Mouse (Mus musculus) megakaryocyte-erythroid progenitor cell, adult 5-6 weeks (primary cell): ENCODE results near the gene Ppp2r5d. TPM values are rescaled to one million over a fixed set of nuclear protein-coding genes. Genes with fewer than 3 reads are reported as not detected.

ENCODE experiments used
- ATAC-seq: replicated peaks from 2 replicates; pipeline ENCODE4 v1.8.0; 2016; ENCODE audit warnings: mild to moderate bottlenecking, inconsistent platforms; ENCODE audit not compliant: severe bottlenecking, poor library complexity, low FRiP score, low TSS enrichment
- total RNA-seq, 2 experiments: library from RNA; stranded (forward) in 1 of 2; stranded (reverse) in 1 of 2; fragments of 200-1000, 215-1000 nt in 1 of 2; fragments of >200 nt in 1 of 2; fragmentation: Nextera tagmentation in 1 of 2; gene quantifications; 2 replicates each; pipeline ENCODE4 v1.2.3; 2014 to 2017

The Ppp2r5d gene
- total RNA-seq, 2 experiments from 2014 or later, result 52.0 to 57.2 TPM

DNA sequence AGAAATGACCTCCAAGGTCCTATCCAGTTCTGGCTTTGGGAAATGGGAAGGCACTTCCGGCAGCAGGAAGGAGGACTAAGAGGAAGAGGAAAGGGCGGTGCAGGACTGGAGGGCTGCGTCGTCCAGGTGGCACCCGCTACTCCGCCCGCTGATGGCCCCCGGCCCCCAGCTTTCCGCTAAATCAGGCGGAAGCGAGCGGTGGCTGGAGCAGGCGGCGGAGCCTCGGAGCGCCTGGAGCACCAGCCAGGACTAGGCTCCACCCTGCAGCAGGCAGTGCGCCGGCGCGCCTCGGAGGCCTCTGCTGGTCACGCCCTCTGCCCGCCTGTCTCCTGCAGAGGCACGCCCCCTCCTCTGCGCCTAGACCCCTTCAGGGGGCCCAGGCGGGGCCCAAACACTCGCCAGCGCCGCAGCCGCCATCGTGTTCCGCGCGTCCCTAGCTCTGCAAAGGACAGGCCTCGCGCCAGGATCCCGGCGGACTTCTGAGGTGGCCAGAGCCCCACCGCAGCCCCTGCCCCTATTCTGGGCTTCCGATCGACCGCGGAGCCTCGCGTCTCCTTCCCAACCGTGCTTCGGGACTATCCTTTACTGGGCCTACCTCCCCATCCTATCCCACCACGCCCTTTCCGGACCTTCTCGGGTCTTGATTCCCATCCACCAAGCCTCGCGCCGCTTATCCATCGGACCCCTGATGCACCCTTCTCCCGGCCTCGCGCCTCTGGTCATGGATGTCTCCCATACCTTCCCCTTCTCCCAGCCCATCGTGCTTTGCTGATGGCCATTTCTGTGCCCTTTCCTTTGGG is 54.5 kb downstream of the Ppp2r5d start, which contains the start of gene Cul7:
TSS of gene Cul7 (plus strand) at position 106 of the 800 bp plus-strand sequence.
- peak; percentile 83 for ATAC-seq

DNA sequence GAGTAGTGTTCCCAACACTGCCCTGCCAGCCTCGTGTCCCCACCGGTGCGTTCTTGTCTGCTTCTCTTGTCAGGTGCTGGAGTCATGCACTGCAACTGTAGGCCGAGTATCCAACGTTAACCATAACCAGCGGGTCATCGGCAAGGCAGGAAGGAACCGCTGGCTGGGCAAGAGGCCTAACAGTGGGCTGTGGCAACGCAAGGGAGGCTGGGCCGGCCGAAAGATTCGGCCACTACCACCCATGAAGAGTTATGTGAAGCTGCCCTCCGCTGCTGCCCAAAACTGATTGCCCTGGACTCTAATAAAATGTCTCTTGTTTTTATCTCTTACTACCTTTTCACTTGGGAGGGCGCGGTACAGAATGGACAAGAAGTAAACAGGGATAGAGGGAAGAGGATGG is 55.1 kb downstream of the Ppp2r5d start:
- ATAC-seq, result no peak

DNA sequence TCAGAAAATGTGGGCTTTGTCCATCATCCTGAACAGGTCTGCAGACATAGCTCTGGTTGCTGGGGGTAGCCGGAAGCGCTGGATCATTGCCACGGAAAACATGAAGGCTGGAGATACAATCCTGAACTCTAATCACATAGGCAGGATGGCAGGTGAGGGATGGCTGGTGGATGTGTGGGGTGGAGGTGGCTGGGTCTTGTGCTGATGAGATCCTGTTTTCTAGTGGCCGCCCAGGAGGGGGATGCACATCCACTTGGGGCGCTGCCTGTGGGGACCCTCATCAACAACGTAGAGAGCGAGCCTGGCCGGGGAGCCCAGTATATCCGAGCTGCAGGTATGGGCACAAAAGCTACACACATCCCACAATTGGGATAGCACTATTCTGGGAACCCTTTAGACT is 56.5 kb downstream of the Ppp2r5d start:
- ATAC-seq, result no peak

- no peak for ATAC-seq
Observed at GRCm38 (mm10) chr17:46647279-46647678, 57.6 kb downstream of the Ppp2r5d start.

DNA sequence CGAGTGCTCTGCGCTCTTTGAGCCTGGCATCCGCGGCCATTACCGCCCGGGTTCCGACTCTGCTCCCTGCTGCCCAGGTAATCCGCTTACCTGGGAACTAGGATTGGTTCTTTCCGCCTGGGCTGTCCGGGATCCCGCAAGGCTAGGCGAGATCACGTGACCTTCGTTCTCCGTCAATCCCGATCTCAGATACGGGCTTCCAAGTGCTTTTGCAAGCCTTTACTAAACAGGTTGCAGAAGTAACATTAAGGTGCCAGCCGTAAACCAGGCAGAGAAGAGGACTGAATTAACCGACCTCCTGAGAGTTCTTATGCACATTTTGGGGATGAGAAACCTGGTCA is 58.6 kb downstream of the Ppp2r5d start:
- ATAC-seq, result peak; percentile 25

- ATAC-seq, result peak; percentile 80
Observed at GRCm38 (mm10) chr17:46645561-46646321, 59.2 kb downstream of the Ppp2r5d start, which contains the start of the genes Klc4 and Mrpl2. Klc4 (minus strand) TSS chr17:46646022. Mrpl2 (plus strand) TSS chr17:46646229.

DNA sequence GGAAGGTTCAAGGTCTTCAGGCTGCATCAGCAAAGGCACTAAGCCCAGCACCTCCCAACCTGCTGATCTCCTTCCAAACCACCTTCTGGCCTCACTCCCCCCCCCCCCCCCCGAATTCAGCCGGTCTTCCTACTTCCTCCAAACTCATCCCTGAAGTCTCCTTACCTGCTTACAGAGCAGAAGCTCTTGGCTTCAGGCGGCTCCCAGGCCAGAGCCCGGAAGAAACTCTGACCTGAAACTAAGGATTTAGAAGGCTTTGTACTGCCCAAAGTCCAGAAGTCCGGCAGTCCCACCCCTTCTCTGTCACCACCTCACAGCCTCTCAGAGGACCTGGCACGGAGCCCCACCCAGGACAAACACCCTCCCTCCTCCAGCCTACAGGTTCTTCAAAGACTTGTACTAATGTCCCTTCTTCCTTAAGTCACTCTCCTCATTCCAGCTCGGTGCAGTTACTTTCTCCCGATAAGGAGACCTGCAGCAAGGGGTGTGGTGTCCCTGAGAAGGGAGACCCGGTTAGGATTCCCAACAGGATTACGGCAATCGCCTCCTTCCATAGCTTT is 59.9 kb downstream of the Ppp2r5d start:
- no peak for ATAC-seq

DNA sequence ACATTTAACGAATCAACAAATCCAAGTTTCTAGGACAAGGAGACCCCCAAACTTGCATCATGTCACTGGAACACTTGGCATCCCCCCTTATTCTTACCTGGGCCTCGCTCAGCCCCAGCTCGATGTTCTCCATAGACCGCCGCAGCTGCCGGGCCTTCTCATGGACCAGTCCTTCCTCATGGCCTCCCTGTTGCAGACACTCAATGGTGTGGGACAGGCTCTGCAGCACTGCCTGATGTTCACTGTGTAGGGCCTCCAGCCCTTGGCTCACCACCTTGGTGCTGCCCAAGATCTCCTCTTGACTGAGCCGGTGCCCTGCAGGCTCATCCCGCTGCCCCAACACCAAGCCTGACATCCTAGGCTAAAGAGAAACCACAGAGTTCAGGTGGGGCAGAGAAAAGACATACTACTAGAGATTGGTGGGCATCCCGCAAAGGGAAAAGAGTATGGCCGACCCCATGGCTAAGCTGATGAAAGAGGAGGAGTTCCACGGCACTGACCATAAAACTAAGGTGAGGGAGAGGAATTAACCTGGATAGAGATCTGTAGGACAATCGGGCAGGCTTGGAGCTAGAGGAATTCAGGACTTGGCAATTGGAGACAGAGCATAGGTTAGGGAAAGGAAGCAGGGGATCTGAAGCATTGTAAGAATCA is 60.6 kb downstream of the Ppp2r5d start:
- no peak for ATAC-seq

- no peak for ATAC-seq
Observed at GRCm38 (mm10) chr17:46642060-46642459, 62.9 kb downstream of the Ppp2r5d start.

DNA sequence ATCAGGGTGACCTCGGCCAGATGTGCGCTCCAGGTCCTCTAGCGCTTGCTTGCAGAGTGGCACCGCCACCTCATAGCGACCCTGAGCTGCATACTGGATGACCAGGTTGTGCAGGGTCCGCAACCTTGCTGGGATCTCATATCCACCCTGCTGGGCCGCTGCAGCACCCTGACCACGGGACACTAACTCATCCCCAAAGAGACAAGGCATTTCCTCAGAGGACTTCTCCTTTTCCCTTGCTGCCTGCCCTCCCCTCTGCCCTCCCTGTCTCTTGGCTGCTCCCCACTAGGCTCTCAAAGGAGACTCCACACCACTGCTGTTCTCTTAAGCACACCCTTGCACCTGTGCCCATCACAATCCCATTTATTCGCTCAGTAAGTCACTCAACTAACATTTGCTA is 65.0 kb downstream of the Ppp2r5d start:
- no peak for ATAC-seq

DNA sequence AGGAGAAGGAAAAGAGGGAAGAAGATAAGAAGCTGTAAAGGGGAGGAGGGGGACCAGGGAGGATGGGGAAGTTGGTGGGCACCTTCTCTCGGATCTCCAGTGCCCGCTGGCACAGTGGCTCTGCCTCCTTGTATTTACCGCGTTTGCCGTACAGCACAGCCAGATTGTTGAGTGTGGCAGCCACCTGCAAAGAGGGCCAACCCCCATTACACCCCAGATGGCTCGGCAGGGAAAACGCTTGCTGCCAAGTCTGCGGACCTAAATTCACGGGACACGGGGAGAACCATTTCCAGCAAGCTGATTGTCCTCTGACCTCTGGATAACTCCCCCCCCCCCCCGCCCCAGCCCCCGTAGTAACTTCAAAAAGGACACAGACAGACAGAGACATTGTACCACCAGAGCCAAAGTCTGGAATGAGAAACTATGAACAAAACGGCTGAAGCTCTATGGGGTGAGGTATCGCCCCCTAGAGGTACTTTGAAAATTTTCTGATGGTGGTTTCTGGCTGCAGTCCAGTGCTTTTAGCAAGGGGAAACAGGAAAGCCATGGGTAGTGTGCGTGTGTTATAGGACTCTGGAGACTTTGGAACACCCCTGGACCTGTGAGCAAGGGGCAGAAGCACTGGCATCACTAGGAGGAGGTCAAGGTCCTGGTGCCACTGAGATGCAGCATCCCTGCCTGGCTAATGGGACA is 67.9 kb downstream of the Ppp2r5d start:
- peak; percentile 53; the same call in 1 of the 2 replicates for ATAC-seq

Other genes with a start within 250 kb of the Ppp2r5d start
- gene Ttbk1, start 217.4 kb downstream of the Ppp2r5d start, total RNA-seq (2014; fragmentation: Nextera tagmentation), result 0.10 TPM in 1 of 2 replicates, not detected in the other
- 0.14 TPM in 1 of 2 replicates, not detected in the other for gene Ttbk1, start 217.4 kb downstream of the Ppp2r5d start, total RNA-seq (2017)
- 49.4 and 60.5 TPM in 2 replicates for gene Dnph1, start 208.4 kb downstream of the Ppp2r5d start, total RNA-seq (2014; fragmentation: Nextera tagmentation)
- gene Dnph1, start 208.4 kb downstream of the Ppp2r5d start, total RNA-seq (2017), result 15.6 and 27.7 TPM in 2 replicates
- 14.1 and 19.6 TPM in 2 replicates for gene Cul9, start 158.7 kb downstream of the Ppp2r5d start, total RNA-seq (2014; fragmentation: Nextera tagmentation)
- 2.5 and 4.8 TPM in 2 replicates for gene Cul9, start 158.7 kb downstream of the Ppp2r5d start, total RNA-seq (2017)
- 26.2 and 44.3 TPM in 2 replicates for gene Srf, start 148.9 kb downstream of the Ppp2r5d start, total RNA-seq (2014; fragmentation: Nextera tagmentation)
- gene Srf, start 148.9 kb downstream of the Ppp2r5d start, total RNA-seq (2017), result 19.3 and 20.5 TPM in 2 replicates
- 0.12 and 0.20 TPM in 2 replicates for gene Ptk7, start 75.6 kb downstream of the Ppp2r5d start, total RNA-seq (2014; fragmentation: Nextera tagmentation)
- gene Ptk7, start 75.6 kb downstream of the Ppp2r5d start, total RNA-seq (2017), result 0.14 and 0.53 TPM in 2 replicates
- gene Klc4, start 59.1 kb downstream of the Ppp2r5d start, total RNA-seq (2014; fragmentation: Nextera tagmentation), result 5.8 and 6.9 TPM in 2 replicates
- 5.6 and 5.9 TPM in 2 replicates for gene Klc4, start 59.1 kb downstream of the Ppp2r5d start, total RNA-seq (2017)
- gene Mrpl2, start 58.9 kb downstream of the Ppp2r5d start, total RNA-seq (2014; fragmentation: Nextera tagmentation), result 74.7 and 190 TPM in 2 replicates
- gene Mrpl2, start 58.9 kb downstream of the Ppp2r5d start, total RNA-seq (2017), result 82.2 and 97.0 TPM in 2 replicates
- 11.2 and 12.6 TPM in 2 replicates for gene Cul7, start 54.8 kb downstream of the Ppp2r5d start, total RNA-seq (2014; fragmentation: Nextera tagmentation)
- 6.6 and 12.6 TPM in 2 replicates for gene Cul7, start 54.8 kb downstream of the Ppp2r5d start, total RNA-seq (2017)
- gene Rrp36, start 30.8 kb downstream of the Ppp2r5d start, total RNA-seq (2014; fragmentation: Nextera tagmentation), result 16.1 and 23.4 TPM in 2 replicates
- 60.4 and 64.8 TPM in 2 replicates for gene Rrp36, start 30.8 kb downstream of the Ppp2r5d start, total RNA-seq (2017)
- gene Mea1, start 26.3 kb downstream of the Ppp2r5d start, total RNA-seq (2014; fragmentation: Nextera tagmentation), result 74.7 and 75.2 TPM in 2 replicates
- 71.6 and 85.7 TPM in 2 replicates for gene Mea1, start 26.3 kb downstream of the Ppp2r5d start, total RNA-seq (2017)
- 102 and 104 TPM in 2 replicates for gene Klhdc3, start 24.2 kb downstream of the Ppp2r5d start, total RNA-seq (2014; fragmentation: Nextera tagmentation)
- gene Klhdc3, start 24.2 kb downstream of the Ppp2r5d start, total RNA-seq (2017), result 28.6 and 33.4 TPM in 2 replicates
- 19.0 and 22.6 TPM in 2 replicates for gene Pex6, start 6.4 kb upstream of the Ppp2r5d start, total RNA-seq (2014; fragmentation: Nextera tagmentation)
- 7.5 and 11.7 TPM in 2 replicates for gene Pex6, start 6.4 kb upstream of the Ppp2r5d start, total RNA-seq (2017)
- gene Gnmt, start 24.1 kb upstream of the Ppp2r5d start, total RNA-seq (2014; fragmentation: Nextera tagmentation), result 6.5 TPM in 1 of 2 replicates, not detected in the other
- not detected in 2 replicates for gene Gnmt, start 24.1 kb upstream of the Ppp2r5d start, total RNA-seq (2017)
- gene Cnpy3, start 47.1 kb upstream of the Ppp2r5d start, total RNA-seq (2014; fragmentation: Nextera tagmentation), result 23.4 and 39.6 TPM in 2 replicates
- 28.6 and 45.3 TPM in 2 replicates for gene Cnpy3, start 47.1 kb upstream of the Ppp2r5d start, total RNA-seq (2017)
- not detected in 2 replicates for gene Ptcra, start 58.6 kb upstream of the Ppp2r5d start, total RNA-seq (2014; fragmentation: Nextera tagmentation)
- gene Ptcra, start 58.6 kb upstream of the Ppp2r5d start, total RNA-seq (2017), result not detected in 2 replicates
- gene 2310039H08Rik, start 67.5 kb upstream of the Ppp2r5d start, total RNA-seq (2014; fragmentation: Nextera tagmentation), result 31.1 and 31.3 TPM in 2 replicates
- gene 2310039H08Rik, start 67.5 kb upstream of the Ppp2r5d start, total RNA-seq (2017), result 11.9 TPM in 2 replicates
- 90.3 and 93.8 TPM in 2 replicates for gene Rpl7l1, start 77.6 kb upstream of the Ppp2r5d start, total RNA-seq (2014; fragmentation: Nextera tagmentation)
- 201 and 239 TPM in 2 replicates for gene Rpl7l1, start 77.6 kb upstream of the Ppp2r5d start, total RNA-seq (2017)
- 24.6 and 28.7 TPM in 2 replicates for gene Bicral, start 153.4 kb upstream of the Ppp2r5d start, total RNA-seq (2014; fragmentation: Nextera tagmentation)
- gene Bicral, start 153.4 kb upstream of the Ppp2r5d start, total RNA-seq (2017), result 10.4 and 16.5 TPM in 2 replicates
- 19.3 and 20.4 TPM in 2 replicates for gene Tbcc, start 185.6 kb upstream of the Ppp2r5d start, total RNA-seq (2014; fragmentation: Nextera tagmentation)
- gene Tbcc, start 185.6 kb upstream of the Ppp2r5d start, total RNA-seq (2017), result 10.9 and 13.3 TPM in 2 replicates
- gene Prph2, start 205.3 kb upstream of the Ppp2r5d start, total RNA-seq (2014; fragmentation: Nextera tagmentation), result not detected in 2 replicates
- gene Prph2, start 205.3 kb upstream of the Ppp2r5d start, total RNA-seq (2017), result not detected in 2 replicates